9 mouse cellular contexts compared by ENCODE assay signal in genomic region chr10:102835814-102836213, GRCm38 (mm10).
A peak's percentile ranks its signal among the peaks of the same experiment; 100 is the strongest.
DNase-seq lines count a peak whose midpoint lies in the region; ATAC-seq lines count a peak whose summit lies in the region.
"Had no signal": no experiment of that assay in that cellular context is flagged by ENCODE, and none has a peak within 500 bp of the region (broad histone marks: within the 10 kb centered on the region; RNA-seq: fewer than 3 reads in every experiment).

No protein-coding gene starts in this region.

- H3K27ac ChIP-seq in embryonic facial prominence, embryonic 11.5 days (replicated peaks; ENCODE audit: low read depth, low read length): no peak overlapping the region
- H3K27ac ChIP-seq in embryonic facial prominence, embryonic 10.5 days (replicated peaks): no peak overlapping the region

- no peak overlapping the region for H3K9ac ChIP-seq in embryonic facial prominence, embryonic 11.5 days (replicated peaks; ENCODE audit: low read length)

- no peak for ATAC-seq in embryonic facial prominence, embryonic 11.5 days (replicated peaks; ENCODE audit: insufficient number of reproducible peaks, low FRiP score, low TSS enrichment, low read depth)
- ATAC-seq in granulocyte monocyte progenitor cell, adult 5-6 weeks (replicated peaks; ENCODE audit: poor library complexity, severe bottlenecking): peak; percentile 70
- ATAC-seq: intestine, embryonic 16.5 days had no signal

- no peaks in the 10 kb centered on the region for H3K4me1 ChIP-seq in embryonic facial prominence, embryonic 11.5 days (ENCODE audit: control insufficient read depth, insufficient read depth, low read length)
- H3K4me1 ChIP-seq in embryonic facial prominence, embryonic 10.5 days: no peaks in the 10 kb centered on the region

- H3K4me2 ChIP-seq in embryonic facial prominence, embryonic 11.5 days (ENCODE audit: low read depth, low read length): no peak overlapping the region

- DNase-seq in embryonic facial prominence, embryonic 11.5 days (ENCODE audit: low spot score): peak; percentile 43
- DNase-seq in embryonic facial prominence, embryonic 10.5 days (ENCODE audit: low spot score): no peak
- DNase-seq in left cerebral cortex, postnatal 14 days (ENCODE audit: low spot score in 2 of 2): peak; percentile 6 to 12
- no peak for DNase-seq in left cerebral cortex, postnatal 25 days (ENCODE audit: low spot score in 2 of 2)
- peak; percentile 30 for DNase-seq in MEL-GATA-1-ER (ENCODE audit: extremely low read depth, low read depth)
- no peak for DNase-seq in ovary, postnatal 36 days (ENCODE audit: low spot score)
- no peak for DNase-seq in urinary bladder, adult 2 months (ENCODE audit: low spot score)

- no peaks in the 10 kb centered on the region for H3K36me3 ChIP-seq in embryonic facial prominence, embryonic 11.5 days (replicated peaks; ENCODE audit: control insufficient read depth, insufficient read depth, low read depth, low read length)
- no peaks in the 10 kb centered on the region for H3K36me3 ChIP-seq in embryonic facial prominence, embryonic 10.5 days (replicated peaks)

- 51% methylated on average over 1 of the region's 1 CpGs for WGBS in embryonic facial prominence, embryonic 11.5 days
- WGBS in embryonic facial prominence, embryonic 10.5 days: 43% methylated on average over 1 of the region's 1 CpGs

- intact Hi-C loops in left cerebral cortex, postnatal 14 days (cut with DNase I): loop anchor here (2.0 kb wide), 1 partner anchor 385 kb away; no protein-coding TSS in a partner anchor
- intact Hi-C loops in left cerebral cortex, postnatal 25 days (cut with DNase I): loop anchor here (2.0 kb wide), 1 partner anchor 387 kb away; no protein-coding TSS in a partner anchor

- no peaks in the 10 kb centered on the region for H3K27me3 ChIP-seq in embryonic facial prominence, embryonic 11.5 days (ENCODE audit: control insufficient read depth, insufficient read depth, low read length)
- H3K27me3 ChIP-seq in embryonic facial prominence, embryonic 10.5 days (replicated peaks; ENCODE audit: low read depth, poor library complexity, severe bottlenecking): no peaks in the 10 kb centered on the region

- no peak overlapping the region for H3K4me3 ChIP-seq in embryonic facial prominence, embryonic 11.5 days (ENCODE audit: low read depth, low read length)
- H3K4me3 ChIP-seq in embryonic facial prominence, embryonic 10.5 days: no peak overlapping the region

- H3K9me3 ChIP-seq in embryonic facial prominence, embryonic 11.5 days (replicated peaks; ENCODE audit: control insufficient read depth, low read length): no peaks in the 10 kb centered on the region
- H3K9me3 ChIP-seq in embryonic facial prominence, embryonic 10.5 days: no peaks in the 10 kb centered on the region

Comparison
In these comparisons a context has a peak if more than half of its experiments do, and no peak if none do; other contexts are left out.
1. DNase-seq: peak in embryonic facial prominence, embryonic 11.5 days (single experiment), left cerebral cortex, postnatal 14 days (2 of 2) and MEL-GATA-1-ER (single experiment); none in embryonic facial prominence, embryonic 10.5 days (single experiment), left cerebral cortex, postnatal 25 days (0 of 2), ovary, postnatal 36 days (single experiment) and urinary bladder, adult 2 months (single experiment).